Mouse (Mus musculus) forebrain, embryonic 11.5 days (tissue): ENCODE measurements around the gene Fam131b. TPM values are rescaled to one million over a fixed set of nuclear protein-coding genes. Genes with fewer than 3 reads are reported as not detected.
A peak's percentile ranks its signal among the peaks of the same experiment; 100 is the strongest.

ENCODE experiments used
- ATAC-seq: fragments of 200-750 bp; cut with Nextera tagmentation; replicated peaks from 2 replicates; pipeline ENCODE4 v1.8.0; 2017; ENCODE audit warnings: moderate TSS enrichment; ENCODE audit not compliant: low FRiP score
- DNase-seq: peaks from one replicate; pipeline ENCODE4 v3.0.0-alpha.2; 2017; ENCODE audit warnings: low spot score
- H3K27ac ChIP-seq: fragments of 300-500 bp; sonication (generic); 2 replicates; pipeline ENCODE4 v1.5.1; 2014; ENCODE audit warnings: low read depth, low read length
- H3K27me3 ChIP-seq: fragments of 300-500 bp; sonication (generic); 2 replicates; pipeline ENCODE4 v1.6.1; 2014; ENCODE audit warnings: mild to moderate bottlenecking, low read length, mixed read lengths; ENCODE audit not compliant: control insufficient read depth, insufficient read depth
- H3K36me3 ChIP-seq: fragments of 300-500 bp; sonication (generic); 2 replicates; pipeline ENCODE4 v1.6.1; 2014; ENCODE audit warnings: mild to moderate bottlenecking, low read length, moderate library complexity, mixed read lengths; ENCODE audit not compliant: control insufficient read depth, insufficient read depth
- H3K4me1 ChIP-seq: fragments of 300-500 bp; sonication (generic); replicated peaks from 2 replicates; pipeline ENCODE4 v1.6.1; 2014; ENCODE audit warnings: low read length, mixed read lengths; ENCODE audit not compliant: control insufficient read depth, insufficient read depth
- H3K4me2 ChIP-seq: fragments of 300-500 bp; sonication (generic); 2 replicates; pipeline ENCODE4 v1.6.1; 2014; ENCODE audit warnings: low read depth, mild to moderate bottlenecking, low read length, moderate library complexity, mixed read lengths; ENCODE audit not compliant: severe bottlenecking
- H3K4me3 ChIP-seq: fragments of 300-500 bp; sonication (generic); 2 replicates; pipeline ENCODE4 v1.5.1; 2014; ENCODE audit warnings: low read depth, low read length
- H3K9ac ChIP-seq: fragments of 300-500 bp; sonication (generic); 2 replicates; pipeline ENCODE4 v1.6.1; 2014; ENCODE audit warnings: low read length
- H3K9me3 ChIP-seq: fragments of 300-500 bp; sonication (generic); 2 replicates; pipeline ENCODE4 v1.6.1; 2016; ENCODE audit warnings: low read length, mixed read lengths; ENCODE audit not compliant: control insufficient read depth
- WGBS: fragments of 180-500 bp; shearing (Covaris S2); extraction: QIAGEN DNeasy Blood & Tissue Kit; methylation state at CpG from one replicate; pipeline ENCODE4 v1.1.7; 2014; 5-methylcytosine and 5-hydroxymethylcytosine counted together
- polyA plus RNA-seq: library from polyadenylated mRNA; unstranded; fragments of >200 nt; fragmentation: Nextera tagmentation; extraction: Ambion mirVana; gene quantifications from 2 replicates; pipeline ENCODE4 v1.2.1, GENCODE M21; 2014

Fam131b gene
- polyA plus RNA-seq, 1 experiment from 2014 or later: 3.0 TPM

DNA sequence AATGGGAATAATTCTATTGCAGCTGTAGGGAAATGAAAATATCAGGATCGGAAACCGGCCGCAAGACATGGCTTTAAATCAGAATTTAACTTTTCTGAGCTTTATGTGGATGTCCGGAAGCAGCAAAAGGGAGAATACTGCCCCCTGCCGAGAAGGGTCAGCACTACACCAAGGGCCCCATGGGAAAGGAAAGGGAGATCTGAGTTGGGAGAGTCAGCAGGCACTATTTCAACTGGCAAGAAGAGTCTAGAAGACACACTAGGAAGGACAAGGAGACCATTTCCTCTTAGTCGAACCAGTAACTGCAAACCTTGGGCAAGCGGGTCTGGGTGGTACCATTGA is 796 bp upstream of the Fam131b start:
- H3K4me3 ChIP-seq: peak overlapping the region; percentile 56
- peak overlapping the region; percentile 94 for H3K4me2 ChIP-seq
- H3K4me1 ChIP-seq: peaks cover 2% of the 10 kb centered on the region; the same call in 1 of the 2 replicates
- peak; percentile 92 for DNase-seq
- ATAC-seq: peak; percentile 16; the same call in 1 of the 2 replicates
- peak overlapping the region; percentile 77 for H3K9ac ChIP-seq
- H3K9me3 ChIP-seq: no peaks in the 10 kb centered on the region
- no peaks in the 10 kb centered on the region for H3K36me3 ChIP-seq
- no peak overlapping the region for H3K27ac ChIP-seq
- 5% methylated on average over 7 of the region's 7 CpGs for WGBS
- no peaks in the 10 kb centered on the region; the same call in 1 of the 2 replicates for H3K27me3 ChIP-seq

DNA sequence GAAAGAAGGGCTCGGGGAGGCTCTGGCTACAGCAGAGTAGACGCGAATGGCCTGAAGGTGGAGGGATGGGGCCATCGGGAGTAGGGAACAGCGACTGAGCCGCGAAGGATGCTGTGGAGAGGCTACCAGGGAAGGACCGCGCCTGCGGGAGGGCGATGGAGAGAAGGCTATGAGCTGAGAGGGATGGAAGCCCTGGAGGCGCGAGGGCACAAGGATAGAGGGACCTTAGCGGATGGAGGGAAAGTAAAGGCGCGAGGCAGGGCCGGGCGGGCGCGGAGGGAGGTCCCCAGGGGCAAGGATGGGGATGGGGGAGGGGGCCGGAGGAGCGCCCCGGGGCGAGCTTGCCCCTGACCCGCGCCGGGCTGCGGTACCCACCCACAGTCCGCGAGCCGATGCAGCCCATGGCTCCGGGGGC is 369 bp downstream of the Fam131b start:
- Histone ChIP-seq H3K4me1 (peaks cover 2% of the 10 kb centered on the region; the same call in 1 of the 2 replicates), H3K9me3 (no peaks in the 10 kb centered on the region), H3K4me2 (peak overlapping the region; percentile 94), H3K27me3 (no peaks in the 10 kb centered on the region; the same call in 1 of the 2 replicates), H3K4me3 (peak overlapping the region; percentile 56), H3K36me3 (no peaks in the 10 kb centered on the region), H3K27ac (peak overlapping the region; percentile 64; the same call in 1 of the 2 replicates), H3K9ac (peak overlapping the region; percentile 77)
- peak; percentile 78 for ATAC-seq
- DNase-seq: peak; percentile 77
- WGBS: 0% methylated on average over 25 of the region's 32 CpGs

DNA sequence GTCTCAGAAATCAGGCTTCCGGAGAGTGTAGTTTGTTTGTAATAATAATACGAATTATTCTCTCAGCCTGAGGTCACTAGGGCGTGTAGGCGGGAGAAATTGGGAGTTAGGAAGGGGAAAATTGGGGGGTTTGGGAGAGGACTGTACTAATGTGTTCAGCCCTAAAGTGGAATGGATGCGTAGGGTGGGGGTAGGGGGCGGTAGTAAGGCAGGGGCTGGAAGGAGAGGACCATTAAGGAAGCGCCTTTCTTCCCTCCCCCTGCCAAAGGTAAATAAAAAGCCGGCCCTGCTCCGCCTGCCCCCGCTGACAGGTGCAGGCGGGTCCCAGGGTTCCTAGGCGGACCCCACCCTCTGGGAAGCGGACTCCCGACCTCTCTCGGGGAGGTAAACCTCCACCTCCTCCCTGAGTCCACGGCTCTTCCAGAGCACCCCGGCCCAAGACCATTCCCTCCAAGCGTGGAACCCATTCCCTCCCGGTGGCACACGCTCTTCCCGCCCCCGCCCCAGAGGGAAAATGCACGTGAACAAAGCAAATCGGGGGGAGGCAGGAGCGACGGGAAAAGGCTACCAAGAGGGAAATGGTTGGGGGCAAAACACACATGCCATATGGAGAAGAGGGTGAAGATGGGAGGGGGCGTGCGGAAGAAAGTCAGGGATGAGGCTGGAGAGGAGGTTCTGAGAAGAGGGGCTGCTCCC is 924 bp downstream of the Fam131b start:
- H3K27me3 ChIP-seq: no peaks in the 10 kb centered on the region; the same call in 1 of the 2 replicates
- peak; percentile 61 for DNase-seq
- WGBS: 0% methylated on average over 28 of the region's 28 CpGs

DNA sequence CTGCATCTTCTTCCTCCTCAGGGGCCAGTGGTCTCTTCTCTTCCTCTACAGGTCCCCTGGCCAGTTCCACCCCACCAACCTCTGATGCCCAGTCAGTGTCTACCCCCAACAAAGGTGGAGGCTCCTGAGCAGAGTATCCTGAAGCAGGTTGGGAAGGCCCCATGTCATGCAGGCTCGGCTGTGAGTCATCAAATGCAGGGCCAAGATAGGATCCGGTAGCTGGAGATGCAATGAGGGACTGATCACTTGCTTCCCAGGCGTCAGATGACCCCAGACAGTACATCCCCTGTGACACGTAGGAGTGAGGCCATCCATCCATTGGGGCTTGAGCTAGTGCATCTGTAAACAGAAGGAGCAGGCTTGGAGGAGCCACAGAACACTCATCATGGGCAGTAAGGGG is 6.2 kb downstream of the Fam131b start:
- no peak overlapping the region for H3K4me2 ChIP-seq
- peaks cover under 1% of the 10 kb centered on the region; the same call in 1 of the 2 replicates for H3K4me1 ChIP-seq
- no peaks in the 10 kb centered on the region; the same call in 1 of the 2 replicates for H3K36me3 ChIP-seq
- no peaks in the 10 kb centered on the region for H3K27me3 ChIP-seq
- ATAC-seq (no peak), DNase-seq (no peak)
- no peak overlapping the region for H3K27ac ChIP-seq
- H3K4me3 ChIP-seq: no peak overlapping the region
- 84% methylated on average over 4 of the region's 4 CpGs for WGBS
- no peak overlapping the region for H3K9ac ChIP-seq
- H3K9me3 ChIP-seq: no peaks in the 10 kb centered on the region

More for the DNA sequence above, 924 bp downstream of the Fam131b start:
- no peaks in the 10 kb centered on the region for H3K36me3 ChIP-seq
- peaks cover 2% of the 10 kb centered on the region; the same call in 1 of the 2 replicates for H3K4me1 ChIP-seq
- peak overlapping the region; percentile 94 for H3K4me2 ChIP-seq
- peak; percentile 45 for ATAC-seq
- H3K27ac ChIP-seq: no peak overlapping the region; the same call in 1 of the 2 replicates
- peak overlapping the region; percentile 56 for H3K4me3 ChIP-seq
- H3K9me3 ChIP-seq: no peaks in the 10 kb centered on the region
- H3K9ac ChIP-seq: peak overlapping the region; percentile 77

DNA sequence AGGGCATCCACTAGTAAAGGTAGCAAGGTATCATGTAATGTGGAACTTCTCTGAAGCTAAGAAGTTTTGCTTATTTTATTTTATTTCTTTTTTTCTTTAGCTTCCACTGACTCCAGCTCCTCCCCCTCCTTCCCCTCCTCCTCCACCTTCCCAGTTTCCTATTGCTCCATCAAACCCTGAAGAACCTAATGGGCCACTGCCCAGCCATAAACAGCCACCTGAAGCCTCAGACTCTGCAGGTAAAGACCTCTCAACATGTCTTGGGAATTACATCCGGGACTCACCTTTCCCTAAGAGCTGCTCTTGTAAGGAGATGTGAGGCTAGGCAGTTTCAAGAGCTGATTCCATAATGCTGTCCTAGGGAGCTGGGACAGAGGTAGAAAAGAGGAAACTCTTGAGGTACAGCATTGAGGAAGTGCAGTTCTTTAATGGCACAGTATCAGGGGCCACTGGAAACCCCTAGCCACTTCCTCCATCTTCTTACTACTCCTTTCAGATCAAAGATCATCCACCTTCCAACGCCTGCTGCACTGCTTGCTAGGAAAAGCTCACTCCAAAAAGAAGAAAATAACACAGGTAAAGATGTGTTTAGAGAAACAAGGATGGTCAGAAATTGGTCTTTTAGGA is 13.9 kb downstream of the Fam131b start:
- ATAC-seq: no peak
- 91% methylated on average over 2 of the region's 2 CpGs for WGBS
- H3K27me3 ChIP-seq: no peaks in the 10 kb centered on the region

DNA sequence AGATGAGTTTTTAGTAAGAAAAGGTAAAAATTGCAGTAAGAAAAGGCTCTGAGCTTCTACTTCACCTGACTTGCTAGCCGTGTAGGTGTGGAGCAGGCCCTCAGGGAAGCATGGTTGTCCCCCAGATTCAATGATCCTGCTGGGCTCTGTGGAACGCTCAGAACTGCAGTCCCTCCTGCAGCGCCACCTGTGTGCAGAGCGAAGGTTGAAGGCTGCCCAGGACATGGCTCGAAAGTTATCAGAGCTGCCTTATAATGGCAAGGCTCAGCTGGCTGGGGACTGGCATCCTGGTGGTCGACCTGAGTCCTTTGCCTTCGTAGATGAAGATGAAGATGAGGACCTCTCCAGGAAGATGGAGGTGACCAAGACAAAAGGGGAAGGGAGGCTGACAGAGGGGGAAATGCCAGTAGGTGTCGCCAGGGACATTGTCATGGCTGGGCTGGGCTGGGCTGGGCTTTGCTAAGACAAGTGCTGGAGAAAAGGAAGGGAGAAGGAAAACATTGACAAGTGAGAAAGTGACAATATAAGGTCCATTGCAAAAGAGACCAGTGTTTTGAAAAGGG is 14.5 kb downstream of the Fam131b start:
- no peaks in the 10 kb centered on the region; the same call in 1 of the 2 replicates for H3K36me3 ChIP-seq
- ATAC-seq (no peak), DNase-seq (no peak)
- H3K9ac ChIP-seq: no peak overlapping the region
- no peak overlapping the region for H3K27ac ChIP-seq
- no peaks in the 10 kb centered on the region for H3K27me3 ChIP-seq
- no peak overlapping the region for H3K4me2 ChIP-seq
- 41% methylated on average over 8 of the region's 8 CpGs for WGBS
- no peak overlapping the region for H3K4me3 ChIP-seq
- H3K9me3 ChIP-seq: no peaks in the 10 kb centered on the region
- no peaks in the 10 kb centered on the region for H3K4me1 ChIP-seq

More for the DNA sequence above, 13.9 kb downstream of the Fam131b start:
- no peaks in the 10 kb centered on the region for H3K9me3 ChIP-seq
- no peak overlapping the region for H3K4me2 ChIP-seq
- H3K36me3 ChIP-seq: no peaks in the 10 kb centered on the region; the same call in 1 of the 2 replicates
- H3K27ac ChIP-seq: no peak overlapping the region
- no peak overlapping the region for H3K4me3 ChIP-seq
- no peaks in the 10 kb centered on the region for H3K4me1 ChIP-seq
- no peak for DNase-seq
- no peak overlapping the region for H3K9ac ChIP-seq

DNA sequence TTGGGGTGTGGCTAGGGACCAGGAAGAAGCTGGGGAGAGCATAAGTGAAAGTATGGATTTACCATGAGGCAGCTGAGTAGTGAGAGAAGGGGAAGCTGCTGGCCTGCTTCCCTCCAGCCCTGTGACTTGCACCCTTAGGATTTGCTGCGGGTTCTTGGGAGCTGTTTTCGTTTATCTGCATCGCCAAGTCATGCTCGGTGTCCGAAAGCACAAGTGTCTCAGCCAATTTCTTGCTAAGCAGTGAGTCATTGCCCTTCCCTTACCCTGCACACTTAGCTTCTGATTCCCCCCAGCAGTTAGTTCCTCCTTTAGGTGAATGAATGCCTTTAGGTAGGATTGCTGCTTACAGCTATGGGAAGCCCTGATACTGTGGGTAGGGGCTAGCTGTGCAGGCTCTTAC is 25.1 kb downstream of the Fam131b start:
- WGBS: 94% methylated on average over 5 of the region's 5 CpGs
- Histone ChIP-seq H3K4me3 (no peak overlapping the region), H3K36me3 (no peaks in the 10 kb centered on the region; the same call in 1 of the 2 replicates), H3K9ac (no peak overlapping the region), H3K4me1 (no peaks in the 10 kb centered on the region), H3K27ac (no peak overlapping the region), H3K27me3 (no peaks in the 10 kb centered on the region), H3K4me2 (no peak overlapping the region), H3K9me3 (no peaks in the 10 kb centered on the region)
- DNase-seq (no peak), ATAC-seq (no peak)

DNA sequence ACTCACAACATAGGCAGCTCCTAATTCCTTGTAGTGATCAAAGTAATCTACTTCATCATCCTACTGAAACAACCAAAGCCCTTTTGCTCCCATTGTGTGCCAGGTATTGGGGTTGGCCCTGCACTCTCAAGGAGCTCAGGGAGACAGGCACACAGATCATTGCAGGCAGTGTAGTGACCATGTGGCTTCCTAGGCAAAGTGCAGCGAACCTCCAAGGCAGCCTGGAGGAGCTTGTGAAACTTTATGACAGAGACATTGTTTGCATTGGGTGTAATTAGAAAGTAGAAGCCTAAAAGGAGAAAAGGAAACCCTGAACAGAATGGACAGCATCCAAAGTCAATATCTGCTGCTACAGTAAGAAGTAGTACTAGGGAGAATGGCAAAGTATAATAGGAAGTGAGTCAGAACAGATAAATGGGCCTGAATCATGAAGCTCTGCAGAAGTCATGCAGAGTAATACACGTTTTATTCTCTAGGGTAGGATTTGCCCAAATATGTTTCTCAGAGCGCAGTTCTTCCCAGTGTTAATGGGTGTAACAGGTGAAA is 28.8 kb downstream of the Fam131b start:
- Histone ChIP-seq H3K27me3 (no peaks in the 10 kb centered on the region), H3K27ac (no peak overlapping the region), H3K36me3 (no peaks in the 10 kb centered on the region; the same call in 1 of the 2 replicates), H3K9ac (no peak overlapping the region), H3K4me3 (no peak overlapping the region), H3K9me3 (no peaks in the 10 kb centered on the region), H3K4me2 (no peak overlapping the region), H3K4me1 (no peaks in the 10 kb centered on the region)
- DNase-seq (no peak), ATAC-seq (no peak)
- WGBS: 82% methylated on average over 3 of the region's 3 CpGs
